Comparison of ENCODE assay signal across 17 mouse cellular contexts in the genomic region with DNA sequence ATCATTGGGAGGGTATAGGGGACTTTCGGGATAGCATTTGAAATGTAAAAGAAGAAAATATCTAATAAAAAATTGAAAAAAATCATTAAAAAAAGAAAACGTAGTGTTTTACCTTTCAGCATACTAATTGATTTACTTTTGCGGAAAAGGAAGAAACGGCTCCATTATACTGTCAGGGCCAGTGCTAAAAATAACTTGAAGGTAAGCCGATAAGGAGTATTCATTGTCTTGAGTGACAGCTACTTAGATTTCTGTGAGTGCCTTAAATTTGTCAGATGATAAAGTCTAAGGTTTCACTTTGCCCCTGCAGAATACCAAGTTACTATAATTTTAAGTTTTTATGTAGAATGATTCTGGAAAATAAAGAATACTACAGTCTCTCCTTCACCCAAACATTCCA.
"Had no signal": no experiment of that assay in that cellular context is flagged by ENCODE, and none has a peak within 500 bp of the region (broad histone marks: within the 10 kb centered on the region; RNA-seq: fewer than 3 reads in every experiment).

No protein-coding gene starts in this region.

- ATAC-seq: liver, postnatal 0 days; lung, postnatal 0 days; midbrain, embryonic 13.5 days; midbrain, embryonic 15.5 days had no signal

- H3K4me1 ChIP-seq: liver, embryonic 15.5 days; lung, embryonic 15.5 days; midbrain, embryonic 13.5 days; midbrain, embryonic 15.5 days; neural tube, embryonic 12.5 days; stomach, embryonic 15.5 days had no signal

- H3K4me3 ChIP-seq: liver, embryonic 15.5 days; lung, embryonic 15.5 days; megakaryocyte, embryonic 14.5 days; midbrain, embryonic 13.5 days; midbrain, embryonic 15.5 days; neural tube, embryonic 12.5 days; stomach, embryonic 15.5 days had no signal

- H3K27ac ChIP-seq: liver, embryonic 15.5 days; lung, embryonic 15.5 days; macrophage; midbrain, embryonic 13.5 days; neural tube, embryonic 12.5 days; stomach, embryonic 15.5 days; stomach, postnatal 0 days had no signal

- H3K4me2 ChIP-seq: liver, embryonic 15.5 days; lung, embryonic 15.5 days; midbrain, embryonic 11.5 days; midbrain, embryonic 13.5 days; midbrain, embryonic 15.5 days; neural tube, embryonic 12.5 days; stomach, embryonic 15.5 days had no signal

- DNase-seq: liver, postnatal 0 days; lung, adult 2 months; lung, postnatal 14 days; lung, postnatal 36 days; right cerebral cortex, postnatal 14 days; thymus, adult 2 months had no signal

- H3K9ac ChIP-seq: liver, embryonic 15.5 days; liver, postnatal 0 days; lung, embryonic 15.5 days; midbrain, embryonic 13.5 days; midbrain, embryonic 15.5 days; neural tube, embryonic 12.5 days; stomach, embryonic 15.5 days had no signal

- H3K27me3 ChIP-seq: liver, embryonic 15.5 days; lung, embryonic 15.5 days; megakaryocyte, embryonic 14.5 days; midbrain, embryonic 13.5 days; midbrain, embryonic 15.5 days; neural tube, embryonic 12.5 days; stomach, embryonic 15.5 days had no signal

- H3K9me3 ChIP-seq: liver, embryonic 15.5 days; lung, embryonic 15.5 days; megakaryocyte, embryonic 14.5 days; midbrain, embryonic 13.5 days; midbrain, embryonic 15.5 days; neural tube, embryonic 12.5 days; stomach, embryonic 15.5 days had no signal
